Mouse (Mus musculus): ENCODE results near the gene Sh3bp2. TPM values are rescaled to one million over a fixed set of nuclear protein-coding genes. Genes with fewer than 3 reads are reported as not detected.
A peak's percentile ranks its signal among the peaks of the same experiment; 100 is the strongest.

Gene Sh3bp2
- total and polyA plus RNA-seq, 2 experiments from 2014 or later: 17.6 to 44.1 TPM

- no peak for ATAC-seq (ENCODE audit: low FRiP score)
- 90% methylated on average over 3 of the region's 3 CpGs for WGBS
These were observed 36.2 kb upstream of the Sh3bp2 start for GRCm38 (mm10) chr5:34489418-34489787.

GRCm38 (mm10) chr5:34496745-34497144 lies 28.9 kb upstream of the Sh3bp2 start:
- WGBS: 81% methylated on average over 6 of the region's 6 CpGs
- Histone ChIP-seq H3K4me1 (ENCODE audit: insufficient read depth, low read length) (no peaks in the 10 kb centered on the region), H3K9me3 (ENCODE audit: low read length) (no peaks in the 10 kb centered on the region), H3K27ac (ENCODE audit: low read depth, low read length) (no peak overlapping the region), H3K36me3 (ENCODE audit: insufficient read depth, low read length) (peaks cover 4% of the 10 kb centered on the region), H3K27me3 (ENCODE audit: insufficient read depth, low read length) (no peaks in the 10 kb centered on the region), H3K4me3 (ENCODE audit: low read depth, low read length) (no peak overlapping the region), H3K9ac (replicated peaks; ENCODE audit: low read length, poor library complexity, severe bottlenecking) (no peak overlapping the region), H3K4me2 (ENCODE audit: low read depth, low read length, poor library complexity, severe bottlenecking) (no peak overlapping the region)
- TF ChIP-seq CTCF (IDR thresholded peaks at IDR 0.05): no peak
- ATAC-seq (ENCODE audit: low FRiP score) (no peak), DNase-seq (ENCODE audit: low spot score) (no peak)

More at GRCm38 (mm10) chr5:34489418-34489787, 36.2 kb upstream of the Sh3bp2 start:
- H3K4me3 ChIP-seq (ENCODE audit: low read depth, low read length): no peak overlapping the region
- no peak overlapping the region for H3K9ac ChIP-seq (replicated peaks; ENCODE audit: low read length, poor library complexity, severe bottlenecking)
- no peaks in the 10 kb centered on the region for H3K27me3 ChIP-seq (ENCODE audit: insufficient read depth, low read length)
- H3K4me2 ChIP-seq (ENCODE audit: low read depth, low read length, poor library complexity, severe bottlenecking): no peak overlapping the region
- H3K4me1 ChIP-seq (ENCODE audit: insufficient read depth, low read length): no peaks in the 10 kb centered on the region
- no peak for DNase-seq (ENCODE audit: low spot score)
- no peak overlapping the region for H3K27ac ChIP-seq (ENCODE audit: low read depth, low read length)
- peaks cover 13% of the 10 kb centered on the region for H3K36me3 ChIP-seq (ENCODE audit: insufficient read depth, low read length)
- TF ChIP-seq CTCF (IDR thresholded peaks at IDR 0.05): peak; percentile 26
- no peaks in the 10 kb centered on the region for H3K9me3 ChIP-seq (ENCODE audit: low read length)

GRCm38 (mm10) chr5:34500886-34501285 lies 24.8 kb upstream of the Sh3bp2 start:
- WGBS: 79% methylated on average over 5 of the region's 5 CpGs
- Histone ChIP-seq H3K4me3 (ENCODE audit: low read depth, low read length) (no peak overlapping the region), H3K9me3 (ENCODE audit: low read length) (no peaks in the 10 kb centered on the region), H3K27ac (ENCODE audit: low read depth, low read length) (no peak overlapping the region), H3K4me2 (ENCODE audit: low read depth, low read length, poor library complexity, severe bottlenecking) (no peak overlapping the region), H3K4me1 (ENCODE audit: insufficient read depth, low read length) (no peaks in the 10 kb centered on the region), H3K36me3 (ENCODE audit: insufficient read depth, low read length) (peaks cover 4% of the 10 kb centered on the region), H3K27me3 (ENCODE audit: insufficient read depth, low read length) (no peaks in the 10 kb centered on the region), H3K9ac (replicated peaks; ENCODE audit: low read length, poor library complexity, severe bottlenecking) (no peak overlapping the region)
- ATAC-seq (ENCODE audit: low FRiP score): no peak
- no peak for TF ChIP-seq CTCF (IDR thresholded peaks at IDR 0.05)
- no peak for DNase-seq (ENCODE audit: low spot score)

- TF ChIP-seq CTCF (IDR thresholded peaks at IDR 0.05): no peak
- no peak overlapping the region for H3K4me3 ChIP-seq (ENCODE audit: low read depth, low read length)
- H3K4me1 ChIP-seq (ENCODE audit: insufficient read depth, low read length): no peaks in the 10 kb centered on the region
- H3K27me3 ChIP-seq (ENCODE audit: insufficient read depth, low read length): no peaks in the 10 kb centered on the region
- 88% methylated on average over 3 of the region's 3 CpGs for WGBS
- no peak overlapping the region for H3K27ac ChIP-seq (ENCODE audit: low read depth, low read length)
- ATAC-seq (ENCODE audit: low FRiP score) (no peak), DNase-seq (ENCODE audit: low spot score) (no peak)
- H3K9ac ChIP-seq (replicated peaks; ENCODE audit: low read length, poor library complexity, severe bottlenecking): no peak overlapping the region
- peaks cover 4% of the 10 kb centered on the region for H3K36me3 ChIP-seq (ENCODE audit: insufficient read depth, low read length)
- H3K4me2 ChIP-seq (ENCODE audit: low read depth, low read length, poor library complexity, severe bottlenecking): no peak overlapping the region
- no peaks in the 10 kb centered on the region for H3K9me3 ChIP-seq (ENCODE audit: low read length)
These were observed 24.1 kb upstream of the Sh3bp2 start for GRCm38 (mm10) chr5:34501588-34501987.

- no peak overlapping the region for H3K4me3 ChIP-seq (ENCODE audit: low read depth, low read length)
- H3K27me3 ChIP-seq (ENCODE audit: insufficient read depth, low read length): no peaks in the 10 kb centered on the region
- peaks cover 2% of the 10 kb centered on the region for H3K36me3 ChIP-seq (ENCODE audit: insufficient read depth, low read length)
- no peak for TF ChIP-seq CTCF (IDR thresholded peaks at IDR 0.05)
- no peak for DNase-seq (ENCODE audit: low spot score)
- H3K4me2 ChIP-seq (ENCODE audit: low read depth, low read length, poor library complexity, severe bottlenecking): no peak overlapping the region
- no peak for ATAC-seq (ENCODE audit: low FRiP score)
- 88% methylated on average over 1 of the region's 1 CpGs for WGBS
- no peak overlapping the region for H3K27ac ChIP-seq (ENCODE audit: low read depth, low read length)
- no peaks in the 10 kb centered on the region for H3K9me3 ChIP-seq (ENCODE audit: low read length)
- H3K9ac ChIP-seq (replicated peaks; ENCODE audit: low read length, poor library complexity, severe bottlenecking): no peak overlapping the region
- H3K4me1 ChIP-seq (ENCODE audit: insufficient read depth, low read length): no peaks in the 10 kb centered on the region
These were observed 23.2 kb upstream of the Sh3bp2 start for GRCm38 (mm10) chr5:34502411-34502810.

GRCm38 (mm10) chr5:34502821-34503220 lies 22.8 kb upstream of the Sh3bp2 start:
- no peak overlapping the region for H3K27ac ChIP-seq (ENCODE audit: low read depth, low read length)
- no peak for ATAC-seq (ENCODE audit: low FRiP score)
- 81% methylated on average over 6 of the region's 6 CpGs for WGBS
- H3K9me3 ChIP-seq (ENCODE audit: low read length): no peaks in the 10 kb centered on the region
- no peaks in the 10 kb centered on the region for H3K4me1 ChIP-seq (ENCODE audit: insufficient read depth, low read length)
- no peak overlapping the region for H3K9ac ChIP-seq (replicated peaks; ENCODE audit: low read length, poor library complexity, severe bottlenecking)
- no peak overlapping the region for H3K4me2 ChIP-seq (ENCODE audit: low read depth, low read length, poor library complexity, severe bottlenecking)
- H3K36me3 ChIP-seq (ENCODE audit: insufficient read depth, low read length): peaks cover 2% of the 10 kb centered on the region
- DNase-seq (ENCODE audit: low spot score): no peak
- no peak overlapping the region for H3K4me3 ChIP-seq (ENCODE audit: low read depth, low read length)
- no peak for TF ChIP-seq CTCF (IDR thresholded peaks at IDR 0.05)
- no peaks in the 10 kb centered on the region for H3K27me3 ChIP-seq (ENCODE audit: insufficient read depth, low read length)

All from midbrain, postnatal 0 days (tissue).